Comparison of ENCODE assay signal across 7 mouse cellular contexts in the genomic region with DNA sequence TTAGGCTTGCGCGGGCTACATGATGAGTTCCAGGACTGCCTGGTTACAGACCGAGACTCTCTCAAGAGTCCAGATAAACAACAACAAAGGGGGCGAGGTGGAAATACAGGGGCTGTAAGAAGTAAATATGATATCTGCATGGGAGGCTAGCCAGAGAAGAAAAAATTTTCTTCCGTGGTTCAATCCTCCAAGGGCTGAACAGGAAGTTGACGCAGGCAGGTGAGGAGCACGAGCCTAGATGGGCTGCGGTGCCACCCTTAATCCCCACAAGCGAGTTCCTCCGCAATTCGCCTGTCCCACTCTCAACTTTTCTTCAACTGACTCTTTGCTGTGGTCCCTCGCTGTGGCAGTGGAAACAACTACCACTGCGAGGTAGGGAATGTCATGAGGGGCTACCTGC. TPM values are rescaled to one million over a fixed set of nuclear protein-coding genes. Genes with fewer than 3 reads are reported as not detected.
DNase-seq lines count a peak whose midpoint lies in the region; ATAC-seq and TF ChIP-seq lines count a peak whose summit lies in the region.

No protein-coding gene starts in this region.

- peak; percentile 42 for ATAC-seq in intestine, postnatal 0 days
- ATAC-seq in midbrain, embryonic 16.5 days, result no peak; the same call in 1 of the 2 replicates

- H3K9me3 ChIP-seq in intestine, postnatal 0 days (ENCODE audit: control insufficient read depth), result no peaks in the 10 kb centered on the region
- no peaks in the 10 kb centered on the region; the same call in 1 of the 2 replicates for H3K9me3 ChIP-seq in midbrain, embryonic 16.5 days (replicated peaks; ENCODE audit: control insufficient read depth, low read length, poor library complexity, severe bottlenecking)

- TF ChIP-seq POLR2A in spleen, adult 2 months (IDR thresholded peaks at IDR 0.05; ENCODE audit: low read depth, low read length), result no peak
- TF ChIP-seq POLR2A in embryonic fibroblast, embryonic 13.5 days (IDR thresholded peaks at IDR 0.05; ENCODE audit: low read depth, low read length), result no peak

- whole genome bisulfite sequencing in spleen, adult 2 months, result 4% methylated on average over 13 of the region's 13 CpGs
- 1% methylated on average over 13 of the region's 13 CpGs for WGBS in intestine, postnatal 0 days
- 3% methylated on average over 13 of the region's 13 CpGs for WGBS in midbrain, embryonic 16.5 days

- H3K36me3 ChIP-seq in spleen, adult 2 months (ENCODE audit: control insufficient read depth, insufficient read depth, low read length), result no peaks in the 10 kb centered on the region
- H3K36me3 ChIP-seq in intestine, postnatal 0 days (ENCODE audit: control insufficient read depth, insufficient read depth), result no peaks in the 10 kb centered on the region
- no peaks in the 10 kb centered on the region for H3K36me3 ChIP-seq in midbrain, embryonic 16.5 days (ENCODE audit: control insufficient read depth, insufficient read depth, low read length)

- H3K4me2 ChIP-seq in intestine, postnatal 0 days (replicated peaks; ENCODE audit: low read depth), result peak overlapping the region; percentile 71
- peak overlapping the region; percentile 74 for H3K4me2 ChIP-seq in midbrain, embryonic 16.5 days (ENCODE audit: low read length)

- H3K4me1 ChIP-seq in spleen, adult 2 months (ENCODE audit: control insufficient read depth, insufficient read depth, insufficient read length), result peaks cover 7% of the 10 kb centered on the region
- H3K4me1 ChIP-seq in embryonic fibroblast, embryonic 13.5 days (ENCODE audit: control insufficient read depth, insufficient read depth, low read length), result no peaks in the 10 kb centered on the region
- no peaks in the 10 kb centered on the region for H3K4me1 ChIP-seq in intestine, postnatal 0 days (replicated peaks; ENCODE audit: control insufficient read depth, insufficient read depth, low read length)
- peaks cover 5% of the 10 kb centered on the region; the same call in 1 of the 2 replicates for H3K4me1 ChIP-seq in midbrain, embryonic 16.5 days (ENCODE audit: control insufficient read depth, insufficient read depth, low read length)

- H3K27me3 ChIP-seq in spleen, adult 2 months (ENCODE audit: control insufficient read depth, insufficient read depth, low read length), result 0 out of 2 replicates have a peak, but pooled peaks cover 1% of the 10 kb centered on the region
- H3K27me3 ChIP-seq in intestine, postnatal 0 days (replicated peaks; ENCODE audit: control insufficient read depth, insufficient read depth, low read length), result no peaks in the 10 kb centered on the region
- no peaks in the 10 kb centered on the region for H3K27me3 ChIP-seq in midbrain, embryonic 16.5 days (ENCODE audit: control insufficient read depth, insufficient read depth, low read depth, low read length)

- H3K9ac ChIP-seq in intestine, postnatal 0 days (ENCODE audit: low read depth, low read length), result peak overlapping the region; percentile 95
- H3K9ac ChIP-seq in midbrain, embryonic 16.5 days (ENCODE audit: low read depth, low read length), result peak overlapping the region; percentile 83

- no peak for TF ChIP-seq CTCF in spleen, adult 2 months (IDR thresholded peaks at IDR 0.05; ENCODE audit: extremely low read depth, insufficient read depth, insufficient read length, insufficient replicate concordance)
- no peak for TF ChIP-seq CTCF in embryonic fibroblast, embryonic 13.5 days (IDR thresholded peaks at IDR 0.05; ENCODE audit: borderline replicate concordance, insufficient read depth, low read length)
- TF ChIP-seq CTCF in intestine, postnatal 0 days (IDR thresholded peaks at IDR 0.05; ENCODE audit: low read depth), result no peak

- peak overlapping the region; percentile 77 for H3K4me3 ChIP-seq in spleen, adult 2 months (ENCODE audit: extremely low read depth, insufficient read depth, insufficient read length)
- H3K4me3 ChIP-seq in embryonic fibroblast, embryonic 13.5 days (ENCODE audit: insufficient read depth, low read length), result peak overlapping the region; percentile 69
- H3K4me3 ChIP-seq in intestine, postnatal 0 days (ENCODE audit: low read depth, low read length), result peak overlapping the region; percentile 93
- H3K4me3 ChIP-seq in midbrain, embryonic 16.5 days (ENCODE audit: low read depth, low read length), result peak overlapping the region; percentile 82

- peak in 1 of 2 experiments; percentile 48 for DNase-seq in spleen, adult 2 months (ENCODE audit: low read depth in 1 of 2, low spot score in 2 of 2)
- no peak for DNase-seq in spleen, postnatal 14 days (ENCODE audit: low spot score in 2 of 2)
- no peak for DNase-seq in embryo, embryonic 10.5 days (ENCODE audit: low spot score)
- DNase-seq in frontal cortex, postnatal 10 days (ENCODE audit: low spot score in 2 of 2), result no peak

- no peak overlapping the region for H3K27ac ChIP-seq in spleen, adult 2 months (ENCODE audit: insufficient read depth, low read length)
- no peak overlapping the region for H3K27ac ChIP-seq in embryonic fibroblast, embryonic 13.5 days (ENCODE audit: insufficient read depth, low read length)
- peak overlapping the region; percentile 99 for H3K27ac ChIP-seq in intestine, postnatal 0 days (ENCODE audit: low read depth, low read length)
- no peak overlapping the region for H3K27ac ChIP-seq in midbrain, embryonic 16.5 days (ENCODE audit: low read length)

RNA-seq across cellular contexts. Expression of a gene that starts 0.6 kb away (rescaled TPM):
- 3.5 and 3.7 TPM in 2 replicates for polyA plus RNA-seq in spleen, adult 2 months (2012; rRNA removed)
- polyA plus RNA-seq in embryonic fibroblast, embryonic 13.5 days (2011; ENCODE audit: insufficient read length, low read depth, missing spikeins), result 15.5 and 18.6 TPM in 2 replicates
- 50.9 and 65.5 TPM in 2 replicates for polyA plus RNA-seq in intestine, postnatal 0 days (2015; fragmentation: Nextera tagmentation; extraction: Ambion mirVana)
- 20.3 and 22.7 TPM in 2 replicates for polyA plus RNA-seq in midbrain, embryonic 16.5 days (2015; fragmentation: Nextera tagmentation; extraction: Ambion mirVana)
